Mouse (Mus musculus) forebrain, embryonic 16.5 days (tissue): ENCODE data around the gene Adap1. TPM values are rescaled to one million over a fixed set of nuclear protein-coding genes. Genes with fewer than 3 reads are reported as not detected.

ENCODE experiments used
- ATAC-seq: fragments of 200-750 bp; cut with Nextera tagmentation; 2 replicates; pipeline ENCODE4 v1.8.0; 2017; ENCODE audit warnings: mild to moderate bottlenecking, moderate library complexity
- H3K27ac ChIP-seq: fragments of 300-500 bp; sonication (generic); 2 replicates; pipeline ENCODE4 v1.5.1; 2014; ENCODE audit warnings: low read length, control low read depth
- H3K27me3 ChIP-seq: fragments of 300-500 bp; sonication (generic); replicated peaks from 2 replicates; pipeline ENCODE4 v1.6.1; 2014; ENCODE audit warnings: low read length; ENCODE audit not compliant: control insufficient read depth, insufficient read depth
- H3K36me3 ChIP-seq: fragments of 300-500 bp; sonication (generic); 2 replicates; pipeline ENCODE4 v1.6.1; 2014; ENCODE audit not compliant: control insufficient read depth, insufficient read depth
- H3K4me1 ChIP-seq: fragments of 300-500 bp; sonication (generic); replicated peaks from 2 replicates; pipeline ENCODE4 v1.6.1; 2014; ENCODE audit warnings: low read length; ENCODE audit not compliant: control insufficient read depth, insufficient read depth
- H3K4me2 ChIP-seq: fragments of 300-500 bp; sonication (generic); 2 replicates; pipeline ENCODE4 v1.6.1; 2014; ENCODE audit warnings: mild to moderate bottlenecking, low read length, control low read depth
- H3K4me3 ChIP-seq: fragments of 300-500 bp; sonication (generic); replicated peaks from 2 replicates; pipeline ENCODE4 v1.5.1; 2014; ENCODE audit warnings: mild to moderate bottlenecking, low read length, control low read depth
- H3K9ac ChIP-seq: fragments of 300-500 bp; sonication (generic); replicated peaks from 2 replicates; pipeline ENCODE4 v1.6.1; 2014; ENCODE audit warnings: low read depth, low read length, control low read depth
- H3K9me3 ChIP-seq: fragments of 300-500 bp; sonication (generic); 2 replicates; pipeline ENCODE4 v1.6.1; 2016; ENCODE audit warnings: low read length; ENCODE audit not compliant: control insufficient read depth
- WGBS: fragments of 180-500 bp; shearing (Covaris S2); extraction: QIAGEN DNeasy Blood & Tissue Kit; methylation state at CpG from one replicate; pipeline ENCODE4 v1.1.7; 2014; 5-methylcytosine and 5-hydroxymethylcytosine counted together
- polyA plus RNA-seq: library from polyadenylated mRNA; unstranded; fragments of >200 nt; fragmentation: Nextera tagmentation; extraction: Ambion mirVana; gene quantifications from 2 replicates; pipeline ENCODE4 v1.2.1, GENCODE M21; 2015

The Adap1 gene
- polyA plus RNA-seq, 1 experiment from 2014 or later: 35.5 TPM

DNA sequence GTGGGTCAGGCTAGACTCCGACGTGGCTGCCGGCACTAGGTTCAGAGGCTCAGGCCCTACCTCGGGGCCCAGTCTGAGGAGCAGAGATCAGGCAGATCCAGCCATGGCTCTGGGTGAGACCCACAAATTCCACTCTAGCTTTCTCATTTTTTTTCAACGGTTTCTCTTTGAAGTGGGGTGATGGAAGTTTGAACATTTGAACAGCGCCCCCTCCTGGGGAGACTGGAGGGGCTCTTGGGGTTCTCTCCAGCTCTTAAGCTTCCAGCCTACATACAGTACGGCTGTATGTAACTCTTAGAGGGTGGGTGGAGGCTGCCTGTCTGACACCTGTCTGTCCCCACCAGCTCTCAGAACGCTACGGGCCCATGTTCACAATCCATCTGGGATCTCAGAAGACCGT lies 28.1 kb upstream of the Adap1 start:
- H3K9ac ChIP-seq: no peak overlapping the region
- no peak overlapping the region for H3K4me3 ChIP-seq
- H3K36me3 ChIP-seq: no peaks in the 10 kb centered on the region
- WGBS: 60% methylated on average over 10 of the region's 10 CpGs
- no peak for ATAC-seq
- H3K4me2 ChIP-seq: no peak overlapping the region
- no peaks in the 10 kb centered on the region for H3K9me3 ChIP-seq
- no peaks in the 10 kb centered on the region for H3K4me1 ChIP-seq
- no peaks in the 10 kb centered on the region for H3K27me3 ChIP-seq
- no peak overlapping the region for H3K27ac ChIP-seq

DNA sequence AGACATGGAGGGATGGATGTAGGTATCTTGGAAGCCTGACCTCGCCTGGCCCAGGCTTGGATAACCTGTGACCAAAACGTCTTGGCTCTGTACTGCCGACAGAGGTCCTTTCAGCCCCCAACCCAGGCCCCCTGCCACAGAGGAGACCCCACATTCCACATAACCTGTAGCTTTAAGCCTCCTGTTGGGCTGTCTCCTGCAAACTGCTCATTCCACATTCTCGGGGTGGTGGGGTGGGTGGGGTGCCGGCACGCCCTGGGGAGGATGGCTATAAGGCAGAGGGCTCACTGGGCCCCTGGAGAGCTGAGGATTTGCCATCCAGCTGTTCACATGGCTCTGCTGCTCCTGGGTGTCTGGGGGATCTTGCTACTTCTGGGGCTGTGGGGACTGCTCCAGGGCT lies 26.9 kb upstream of the Adap1 start, which contains the start of gene Cyp2w1:
Cyp2w1 (plus strand) TSS at position 301 of the 400 bp plus-strand sequence.
- H3K4me1 ChIP-seq: no peaks in the 10 kb centered on the region
- H3K27ac ChIP-seq: no peak within 1 kb of the TSS
- no peak for ATAC-seq
- no peak within 1 kb of the TSS for H3K9ac ChIP-seq
- 60% methylated on average over 6 of the region's 6 CpGs for WGBS
- H3K4me3 ChIP-seq: no peak within 1 kb of the TSS
- no peak within 1 kb of the TSS for H3K4me2 ChIP-seq
- no peaks in the 10 kb centered on the region for H3K27me3 ChIP-seq
- H3K9me3 ChIP-seq: no peaks in the 10 kb centered on the region
- H3K36me3 ChIP-seq: no peaks in the 10 kb centered on the region

DNA sequence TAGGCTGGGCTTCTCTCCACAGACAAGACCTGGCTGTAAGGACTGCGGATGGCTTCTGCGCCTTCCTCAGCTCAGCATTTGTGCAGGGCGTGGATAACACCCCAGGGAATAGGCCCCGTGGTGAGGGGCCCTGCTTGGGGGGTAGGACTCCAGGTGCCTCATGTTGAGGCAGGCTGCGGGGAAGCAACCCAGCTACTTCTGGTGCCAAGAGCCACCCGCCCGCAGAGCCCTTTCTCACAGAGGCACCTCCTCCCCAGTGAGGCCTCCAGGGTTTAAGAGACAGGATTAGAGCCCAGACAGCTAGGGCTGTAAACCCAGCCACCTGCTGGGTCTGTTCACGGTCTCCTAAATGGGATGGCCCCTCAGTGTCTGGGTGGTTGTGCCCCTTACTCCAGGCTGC lies 26.2 kb upstream of the Adap1 start:
- Histone ChIP-seq H3K36me3 (no peaks in the 10 kb centered on the region), H3K9ac (no peak overlapping the region), H3K4me3 (no peak overlapping the region), H3K4me1 (no peaks in the 10 kb centered on the region), H3K4me2 (no peak overlapping the region), H3K27ac (no peak overlapping the region), H3K27me3 (no peaks in the 10 kb centered on the region), H3K9me3 (no peaks in the 10 kb centered on the region)
- WGBS: 21% methylated on average over 8 of the region's 8 CpGs
- no peak for ATAC-seq

DNA sequence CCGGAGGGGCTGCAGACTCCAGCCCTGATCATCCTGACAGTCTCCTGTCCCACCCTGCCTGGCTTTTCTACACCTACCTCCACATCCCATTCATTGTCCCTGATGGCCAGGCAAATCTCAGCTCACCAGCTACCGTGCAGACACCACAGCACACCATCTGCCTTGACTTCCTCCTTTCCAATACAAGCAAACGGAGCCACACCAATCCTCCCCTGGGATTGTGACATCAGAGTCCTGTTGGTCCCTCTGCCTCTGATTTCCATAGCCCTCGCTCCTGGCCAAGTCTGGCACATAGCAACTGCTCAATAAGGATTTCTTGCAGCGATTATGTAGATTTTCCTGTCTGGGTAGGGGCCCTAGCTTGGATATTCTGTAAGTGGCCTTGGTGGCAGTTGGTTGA lies 25.7 kb upstream of the Adap1 start, which contains the start of gene Cox19:
Cox19 (minus strand) TSS at position 285 of the 400 bp plus-strand sequence.
- no peak within 1 kb of the TSS for H3K27ac ChIP-seq
- H3K4me3 ChIP-seq: no peak within 1 kb of the TSS
- no peak within 1 kb of the TSS for H3K9ac ChIP-seq
- no peak within 1 kb of the TSS for H3K4me2 ChIP-seq
- H3K4me1 ChIP-seq: no peaks in the 10 kb centered on the region
- no peaks in the 10 kb centered on the region for H3K9me3 ChIP-seq
- no peaks in the 10 kb centered on the region for H3K27me3 ChIP-seq
- H3K36me3 ChIP-seq: no peaks in the 10 kb centered on the region
- 65% methylated on average over 5 of the region's 5 CpGs for WGBS
- no peak for ATAC-seq

DNA sequence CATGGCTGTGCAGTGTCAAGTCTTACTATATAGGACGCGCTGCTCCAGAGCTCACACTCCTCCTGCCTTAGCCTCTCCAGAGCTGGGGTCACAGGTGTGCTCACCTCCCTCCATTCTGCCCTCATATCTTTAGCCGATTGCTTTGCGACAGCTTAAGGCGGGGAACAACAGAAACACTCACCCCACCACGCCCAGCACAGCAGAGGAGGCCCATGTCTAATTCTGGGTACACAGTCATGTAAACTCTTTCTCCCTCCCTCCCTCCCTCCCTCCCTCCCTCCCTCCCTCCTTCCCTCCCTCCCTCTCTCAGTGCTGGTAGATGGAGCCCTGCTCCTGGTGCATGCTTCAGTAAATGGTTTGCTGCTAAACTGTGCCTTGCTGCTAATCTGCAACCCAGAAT lies 24.3 kb upstream of the Adap1 start:
- ATAC-seq: no peak
- H3K4me3 ChIP-seq: no peak overlapping the region
- H3K36me3 ChIP-seq: no peaks in the 10 kb centered on the region
- H3K9ac ChIP-seq: no peak overlapping the region
- no peaks in the 10 kb centered on the region for H3K27me3 ChIP-seq
- 0 out of 2 replicates have a peak, but pooled peaks cover 2% of the 10 kb centered on the region for H3K4me1 ChIP-seq
- H3K4me2 ChIP-seq: no peak overlapping the region
- H3K27ac ChIP-seq: no peak overlapping the region
- no peaks in the 10 kb centered on the region for H3K9me3 ChIP-seq
- WGBS: 81% methylated on average over 6 of the region's 6 CpGs

DNA sequence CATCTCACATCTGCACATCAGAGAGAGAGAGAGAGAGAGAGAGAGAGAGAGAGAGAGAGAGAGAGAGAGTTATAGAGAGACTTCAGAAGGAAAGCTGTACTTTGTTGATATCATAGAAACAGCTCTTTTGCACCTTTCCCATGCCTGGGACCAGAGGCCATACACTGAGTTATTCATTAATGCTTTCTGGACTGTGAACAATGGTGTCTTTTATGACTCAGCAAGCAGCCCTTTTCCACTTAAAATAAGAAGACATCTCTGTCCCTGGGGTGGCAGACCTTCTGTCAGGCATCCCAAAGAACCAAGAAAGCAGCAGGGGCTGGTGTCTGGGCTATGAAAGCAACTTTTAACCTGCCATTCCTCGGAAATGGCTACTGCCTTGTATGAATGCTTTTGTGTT lies 21.8 kb upstream of the Adap1 start:
- WGBS: 67% methylated on average over 1 of the region's 1 CpGs
- Histone ChIP-seq H3K27me3 (no peaks in the 10 kb centered on the region), H3K9me3 (no peaks in the 10 kb centered on the region), H3K9ac (no peak overlapping the region), H3K4me2 (no peak overlapping the region), H3K27ac (no peak overlapping the region), H3K36me3 (peaks cover 1% of the 10 kb centered on the region; the same call in 1 of the 2 replicates), H3K4me1 (peaks cover 13% of the 10 kb centered on the region), H3K4me3 (no peak overlapping the region)
- ATAC-seq: no peak

DNA sequence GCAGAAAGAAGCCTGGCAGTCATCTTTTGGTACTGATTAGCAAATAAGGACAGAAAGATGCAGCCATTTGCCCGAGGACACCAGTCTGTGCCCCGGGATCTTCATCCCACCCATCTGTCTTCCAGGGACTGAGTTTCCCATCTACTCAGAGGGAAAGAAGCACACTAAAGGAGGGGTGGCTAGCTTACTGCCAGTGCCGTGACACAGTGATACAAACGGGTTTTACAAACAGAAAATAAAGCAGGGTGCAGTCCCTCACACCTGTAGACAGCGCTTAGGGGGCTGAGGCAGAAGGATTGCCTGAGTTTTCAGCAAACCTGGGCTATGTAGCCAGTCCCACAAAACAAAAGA lies 19.9 kb upstream of the Adap1 start:
- H3K9me3 ChIP-seq: no peaks in the 10 kb centered on the region
- peaks cover 5% of the 10 kb centered on the region for H3K36me3 ChIP-seq
- ATAC-seq: peak; percentile 44; the same call in 1 of the 2 replicates
- WGBS: 9% methylated on average over 5 of the region's 5 CpGs
- peaks cover 13% of the 10 kb centered on the region for H3K4me1 ChIP-seq
- H3K27me3 ChIP-seq: no peaks in the 10 kb centered on the region
- no peak overlapping the region for H3K27ac ChIP-seq
- H3K9ac ChIP-seq: peak overlapping the region; percentile 45
- H3K4me2 ChIP-seq: peak overlapping the region; percentile 94
- H3K4me3 ChIP-seq: peak overlapping the region; percentile 96

DNA sequence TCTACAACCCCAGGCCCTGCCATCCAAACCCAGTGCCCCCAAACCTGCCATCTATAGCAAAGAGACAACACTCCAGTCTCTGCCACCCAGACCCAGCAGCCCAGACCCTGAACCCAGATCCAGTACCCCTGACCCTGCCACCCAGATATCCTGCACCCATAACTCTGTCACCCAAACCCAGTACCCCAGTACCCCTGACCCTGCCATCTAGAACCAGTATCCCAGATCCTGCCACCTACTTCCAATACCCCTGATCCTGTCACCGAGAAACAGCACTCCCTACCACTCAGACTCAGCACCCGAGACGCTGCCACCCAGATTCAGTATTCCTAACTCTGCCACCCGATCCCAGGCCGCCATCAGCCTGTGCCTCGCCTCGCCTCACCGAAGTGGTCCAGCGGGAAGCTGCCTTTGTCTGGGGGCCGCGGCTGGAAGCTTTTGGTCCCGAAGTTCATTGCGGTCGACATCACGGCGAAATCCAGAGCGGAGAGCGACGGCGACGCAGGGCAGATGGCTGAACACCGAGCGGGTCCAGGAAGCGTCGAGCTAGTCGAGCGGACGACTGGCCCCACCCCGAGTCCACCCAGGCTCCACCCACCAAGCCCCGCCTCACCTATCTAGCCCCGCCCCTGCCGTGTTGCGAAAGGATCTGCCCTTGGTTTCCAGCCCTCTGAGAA lies 19.4 kb upstream of the Adap1 start:
- H3K4me1 ChIP-seq: peaks cover 13% of the 10 kb centered on the region
- under 1% methylated on average over 33 of the region's 33 CpGs for WGBS
- no peaks in the 10 kb centered on the region for H3K9me3 ChIP-seq
- no peaks in the 10 kb centered on the region for H3K27me3 ChIP-seq
- peak overlapping the region; percentile 92 for H3K9ac ChIP-seq
- peaks cover 5% of the 10 kb centered on the region for H3K36me3 ChIP-seq
- peak overlapping the region; percentile 94 for H3K4me2 ChIP-seq
- ATAC-seq: peak; percentile 92
- H3K27ac ChIP-seq: peak overlapping the region; percentile 72
- peak overlapping the region; percentile 96 for H3K4me3 ChIP-seq

DNA sequence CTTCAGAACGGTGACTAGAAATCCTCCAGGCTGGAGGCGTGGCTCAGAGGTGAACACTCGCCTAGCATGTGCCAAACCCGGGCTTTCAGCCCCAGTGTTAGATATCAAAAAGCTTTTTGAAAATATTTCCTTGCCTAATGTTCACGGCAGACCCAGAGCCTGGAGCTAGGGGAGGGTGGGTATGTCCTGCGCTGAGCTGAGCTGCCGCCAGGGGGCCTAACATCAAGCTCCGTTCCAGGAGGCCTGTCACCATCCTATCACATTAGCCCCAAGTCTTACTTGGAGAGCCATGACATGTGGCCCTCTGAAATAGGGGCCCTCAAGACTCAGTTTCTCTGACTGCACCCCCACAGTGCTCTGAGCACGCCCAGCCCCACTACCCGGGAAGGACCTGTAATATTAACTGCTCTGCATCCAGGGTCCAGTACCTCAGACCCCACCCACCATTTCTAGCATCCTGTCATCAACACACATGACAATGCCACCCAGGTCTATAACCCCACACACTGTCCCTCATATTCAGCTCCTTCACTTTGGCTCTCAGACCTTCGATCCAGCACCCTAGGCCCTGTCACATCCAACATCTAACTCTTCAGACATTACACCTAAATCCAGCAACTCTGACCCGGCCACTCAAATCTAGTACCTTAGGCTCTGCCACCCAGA lies 18.7 kb upstream of the Adap1 start:
- Histone ChIP-seq H3K27me3 (no peaks in the 10 kb centered on the region), H3K4me3 (peak overlapping the region; percentile 96), H3K4me1 (peaks cover 13% of the 10 kb centered on the region), H3K27ac (peak overlapping the region; percentile 72), H3K36me3 (peaks cover 9% of the 10 kb centered on the region), H3K9ac (peak overlapping the region; percentile 92), H3K4me2 (peak overlapping the region; percentile 94), H3K9me3 (no peaks in the 10 kb centered on the region)
- ATAC-seq: peak; percentile 81
- WGBS: 3% methylated on average over 12 of the region's 12 CpGs
